Mouse (Mus musculus) MEL (cell line): ENCODE data around the gene Pla2g2c. TPM values are rescaled to one million over a fixed set of nuclear protein-coding genes. Genes with fewer than 3 reads are reported as not detected.

Experiments used
- DNase-seq: peaks from one replicate; pipeline ENCODE4 v3.0.0; 2011; ENCODE audit warnings: low read depth, low spot score
- H3K27ac ChIP-seq: 2 replicates; pipeline ENCODE4 v1.5.1; 2012; ENCODE audit warnings: low read depth, mild to moderate bottlenecking, control low read depth, low read length, moderate library complexity; ENCODE audit not compliant: control insufficient read depth
- H3K27me3 ChIP-seq, 2 experiments: fragments of 150-350 bp in 1 of 2; sonication (generic) in 1 of 2; 2 replicates each; pipeline ENCODE4 v1.6.1; 2012; ENCODE audit warnings: low read length in 2 of 2, mild to moderate bottlenecking in 2 of 2, improper control_type of control experiment in 1 of 2, moderate library complexity in 1 of 2; ENCODE audit not compliant: insufficient read depth in 2 of 2, control insufficient read depth in 1 of 2
- H3K36me3 ChIP-seq, 2 experiments: 2 replicates each; pipeline ENCODE4 v1.6.1; 2012 to 2014; ENCODE audit warnings: low read length in 2 of 2, improper control_type of control experiment in 1 of 2, inconsistent platforms in 1 of 2, mild to moderate bottlenecking in 1 of 2; ENCODE audit not compliant: insufficient read depth in 2 of 2, control insufficient read depth in 1 of 2
- H3K4me1 ChIP-seq, 2 experiments: fragments of 150-350 bp in 1 of 2; sonication (generic) in 1 of 2; 2 replicates each; pipeline ENCODE4 v1.6.1; 2012; ENCODE audit warnings: low read length in 2 of 2, improper control_type of control experiment in 1 of 2, mild to moderate bottlenecking in 1 of 2; ENCODE audit not compliant: insufficient read depth in 2 of 2, control insufficient read depth in 1 of 2
- H3K4me3 ChIP-seq, 2 experiments: fragments of 150-350 bp in 1 of 2; sonication (generic) in 1 of 2; 2 replicates each; pipeline ENCODE4 v1.5.1; 2012; ENCODE audit warnings: low read depth in 2 of 2, low read length in 2 of 2, mild to moderate bottlenecking in 2 of 2, moderate library complexity in 2 of 2, control low read depth in 1 of 2, improper control_type of control experiment in 1 of 2; ENCODE audit not compliant: control insufficient read depth in 1 of 2, insufficient read depth in 1 of 2
- H3K79me2 ChIP-seq: 2 replicates; pipeline ENCODE4 v1.6.1; 2012; ENCODE audit warnings: mild to moderate bottlenecking, low read length, moderate library complexity; ENCODE audit not compliant: control insufficient read depth, poor library complexity, insufficient read depth
- H3K9ac ChIP-seq: 2 replicates; pipeline ENCODE4 v1.6.1; 2012; ENCODE audit warnings: low read depth, mild to moderate bottlenecking, control low read depth, low read length, moderate library complexity; ENCODE audit not compliant: control insufficient read depth, poor library complexity, severe bottlenecking
- H3K9me3 ChIP-seq: fragments of 150-350 bp; sonication (generic); replicated peaks from 2 replicates; pipeline ENCODE4 v1.6.1; 2012; ENCODE audit warnings: mild to moderate bottlenecking, low read length, improper control_type of control experiment, moderate library complexity; ENCODE audit not compliant: insufficient read depth
- BHLHE40 ChIP-seq: IDR thresholded peaks from 2 replicates; pipeline ENCODE4 v1.6.1; 2012; ENCODE audit warnings: low read depth, mild to moderate bottlenecking, inconsistent platforms, low read length, improper control_type of control experiment, borderline replicate concordance
- CHD1 ChIP-seq: IDR thresholded peaks from 2 replicates; pipeline ENCODE4 v1.6.1; 2012; ENCODE audit warnings: low read depth, mild to moderate bottlenecking, inconsistent platforms, low read length, improper control_type of control experiment
- CHD2 ChIP-seq: IDR thresholded peaks from 2 replicates; pipeline ENCODE4 v1.6.1; 2011; ENCODE audit warnings: low read length, improper control_type of control experiment
- E2F4 ChIP-seq: IDR thresholded peaks from 2 replicates; pipeline ENCODE4 v1.6.1; 2011; ENCODE audit warnings: low read depth, low read length, improper control_type of control experiment, borderline replicate concordance
- EP300 ChIP-seq, 2 experiments: IDR thresholded peaks; 2 replicates each; pipeline ENCODE4 v1.6.1; 2011; ENCODE audit warnings: improper control_type of control experiment in 2 of 2, low read length in 2 of 2, low read depth in 1 of 2, mild to moderate bottlenecking in 1 of 2
- ETS1 ChIP-seq: IDR thresholded peaks from 2 replicates; pipeline ENCODE4 v1.6.1; 2012; ENCODE audit warnings: low read depth, mild to moderate bottlenecking, inconsistent platforms, low read length, improper control_type of control experiment, moderate library complexity
- GABPA ChIP-seq: IDR thresholded peaks from 2 replicates; pipeline ENCODE4 v1.6.1; 2012; ENCODE audit warnings: low read depth, mild to moderate bottlenecking, inconsistent platforms, low read length, improper control_type of control experiment, moderate library complexity
- HCFC1 ChIP-seq: IDR thresholded peaks from 2 replicates; pipeline ENCODE4 v1.6.1; 2012; ENCODE audit warnings: low read depth, mild to moderate bottlenecking, inconsistent platforms, low read length, improper control_type of control experiment, moderate library complexity
- JUND ChIP-seq: IDR thresholded peaks from 2 replicates; pipeline ENCODE4 v1.6.1; 2011; ENCODE audit warnings: low read depth, mild to moderate bottlenecking, improper control_type of control experiment, low read length
- MAFK ChIP-seq: IDR thresholded peaks from 2 replicates; pipeline ENCODE4 v1.6.1; 2011; ENCODE audit warnings: low read depth, mild to moderate bottlenecking, low read length, improper control_type of control experiment, borderline replicate concordance
- MAZ ChIP-seq: IDR thresholded peaks from 2 replicates; pipeline ENCODE4 v1.6.1; 2012; ENCODE audit warnings: low read depth, mild to moderate bottlenecking, inconsistent platforms, low read length, improper control_type of control experiment
- MXI1 ChIP-seq: IDR thresholded peaks from 2 replicates; pipeline ENCODE4 v1.6.1; 2011; ENCODE audit warnings: mild to moderate bottlenecking, low read depth, low read length, improper control_type of control experiment
- MYB ChIP-seq: IDR thresholded peaks from 2 replicates; pipeline ENCODE4 v1.6.1; 2011; ENCODE audit warnings: mild to moderate bottlenecking, low read depth, low read length, improper control_type of control experiment
- NELFE ChIP-seq: IDR thresholded peaks from 2 replicates; pipeline ENCODE4 v1.6.1; 2011; ENCODE audit warnings: low read depth, low read length, improper control_type of control experiment
- NRF1 ChIP-seq: IDR thresholded peaks from 2 replicates; pipeline ENCODE4 v1.6.1; 2014; ENCODE audit warnings: low read depth, mild to moderate bottlenecking, inconsistent platforms, low read length, improper control_type of control experiment, moderate library complexity; ENCODE audit not compliant: poor library complexity, insufficient read depth, severe bottlenecking
- POLR2AphosphoS2 ChIP-seq: IDR thresholded peaks from 2 replicates; pipeline ENCODE4 v1.6.1; 2011; ENCODE audit warnings: low read length, improper control_type of control experiment
- RCOR1 ChIP-seq: IDR thresholded peaks from 2 replicates; pipeline ENCODE4 v1.6.1; 2012; ENCODE audit warnings: low read depth, mild to moderate bottlenecking, inconsistent platforms, low read length, improper control_type of control experiment
- SMC3 ChIP-seq: IDR thresholded peaks from 2 replicates; pipeline ENCODE4 v1.6.1; 2011; ENCODE audit warnings: low read depth, low read length, improper control_type of control experiment
- UBTF ChIP-seq: IDR thresholded peaks from 2 replicates; pipeline ENCODE4 v1.6.1; 2012; ENCODE audit warnings: low read depth, mild to moderate bottlenecking, inconsistent platforms, low read length, improper control_type of control experiment, moderate library complexity, borderline replicate concordance; ENCODE audit not compliant: insufficient read depth
- USF2 ChIP-seq, 2 experiments: IDR thresholded peaks; 2 replicates each; pipeline ENCODE4 v1.6.1; 2011 to 2012; ENCODE audit warnings: improper control_type of control experiment in 2 of 2, low read length in 2 of 2, borderline replicate concordance in 1 of 2, inconsistent platforms in 1 of 2, low read depth in 1 of 2, mild to moderate bottlenecking in 1 of 2; ENCODE audit not compliant: insufficient read depth in 1 of 2
- ZC3H11A ChIP-seq: IDR thresholded peaks from 2 replicates; pipeline ENCODE4 v1.6.1; 2012; ENCODE audit warnings: low read depth, mild to moderate bottlenecking, inconsistent platforms, low read length, improper control_type of control experiment
- ZMIZ1 ChIP-seq: IDR thresholded peaks from 2 replicates; pipeline ENCODE4 v1.6.1; 2012; ENCODE audit warnings: low read depth, mild to moderate bottlenecking, inconsistent platforms, low read length, improper control_type of control experiment, moderate library complexity
- polyA plus RNA-seq, 2 experiments: library from polyadenylated mRNA; stranded (reverse) in 1 of 2; unstranded in 1 of 2; fragments of >175 nt in 1 of 2; fragments of >200 nt in 1 of 2; gene quantifications; 2 replicates each; pipeline versions ENCODE4 v1.2.1 to v1.2.4; 2012; ENCODE audit warnings: low replicate concordance in 2 of 2, low read depth in 1 of 2; ENCODE audit not compliant: insufficient read length in 2 of 2, insufficient read depth in 1 of 2, missing spikeins in 1 of 2
- total RNA-seq: library from RNA; depleted of rRNA; stranded (reverse); fragments of 300-350 nt; gene quantifications from 2 replicates; pipeline ENCODE4 v1.2.3, GENCODE M21; 2012

Gene Pla2g2c
- total and polyA plus RNA-seq, 3 experiments = not detected

- Histone ChIP-seq H3K9ac (no peak overlapping the region), H3K27me3 (no peaks in the 10 kb centered on the region), H3K4me3 (no peak overlapping the region)
Measured at GRCm38 (mm10) chr4:138696720-138697119, 27.9 kb upstream of the Pla2g2c start.

DNA sequence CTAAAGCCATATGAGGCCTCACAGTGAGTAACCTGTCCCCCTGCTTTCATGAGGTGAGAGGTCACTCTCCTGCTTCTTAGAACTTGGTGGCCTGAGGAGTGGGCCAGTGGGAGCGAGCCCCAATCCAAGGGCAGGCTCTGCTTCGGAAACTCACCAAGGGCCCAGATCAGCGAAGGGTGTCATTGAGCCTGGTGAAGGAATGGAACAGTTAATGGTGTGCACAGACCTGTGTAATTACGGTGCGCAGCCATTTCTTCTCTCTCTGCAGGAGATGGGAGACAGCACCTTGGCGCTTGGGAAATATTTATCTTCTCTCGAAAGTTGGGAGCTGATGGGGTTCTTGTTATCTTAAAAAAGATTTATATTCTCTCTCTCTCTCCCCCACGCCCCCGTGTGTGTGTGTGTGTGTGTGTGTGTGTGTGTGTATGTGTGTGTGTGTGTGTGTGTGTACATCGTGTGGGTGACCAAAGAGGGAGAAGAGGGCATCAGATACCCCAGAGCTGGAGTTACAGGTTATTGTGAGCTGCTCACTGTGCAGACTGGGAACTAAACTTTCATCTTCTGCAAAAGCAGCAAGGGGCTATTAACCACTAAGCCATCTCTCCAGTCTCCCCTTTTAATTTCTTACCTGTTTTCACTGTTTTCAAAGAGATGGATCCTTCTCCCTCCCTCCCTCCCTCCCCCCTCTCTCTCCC lies 27.3 kb upstream of the Pla2g2c start:
- TF ChIP-seq JUND = no peak
- no peak for TF ChIP-seq E2F4
- TF ChIP-seq SMC3 = no peak
- TF ChIP-seq BHLHE40 = no peak
- TF ChIP-seq ETS1 = no peak
- TF ChIP-seq UBTF = no peak
- TF ChIP-seq RCOR1 = no peak
- TF ChIP-seq MAFK = no peak
- no peak for TF ChIP-seq POLR2AphosphoS2
- no peak for TF ChIP-seq MYB
- TF ChIP-seq GABPA = no peak
- no peak for TF ChIP-seq NRF1
- TF ChIP-seq MXI1 = no peak
- TF ChIP-seq USF2 (IDR thresholded peaks at IDR 0.05; ENCODE audit: borderline replicate concordance in 1 of 2, insufficient read depth in 1 of 2, low read depth in 1 of 2, low read length in 2 of 2) = no peak
- no peak for TF ChIP-seq NELFE
- no peak for TF ChIP-seq CHD2
- TF ChIP-seq HCFC1 = no peak
- TF ChIP-seq ZMIZ1 = no peak
- Histone ChIP-seq H3K9me3 (no peaks in the 10 kb centered on the region), H3K27me3 (no peaks in the 10 kb centered on the region), H3K36me3 (no peaks in the 10 kb centered on the region), H3K9ac (no peak overlapping the region), H3K79me2 (no peaks in the 10 kb centered on the region), H3K4me3 (no peak overlapping the region), H3K4me1 (no peaks in the 10 kb centered on the region), H3K27ac (no peak overlapping the region)
- no peak for DNase-seq

More at GRCm38 (mm10) chr4:138696720-138697119, 27.9 kb upstream of the Pla2g2c start:
- DNase-seq = no peak
- H3K79me2 ChIP-seq = no peaks in the 10 kb centered on the region
- no peak overlapping the region for H3K27ac ChIP-seq
- TF ChIP-seq GABPA (no peak), CHD1 (no peak), BHLHE40 (no peak), HCFC1 (no peak), ZC3H11A (no peak), MAZ (no peak), E2F4 (no peak), EP300 (IDR thresholded peaks at IDR 0.05; ENCODE audit: low read depth in 1 of 2, low read length in 2 of 2) (no peak), SMC3 (no peak)
- no peaks in the 10 kb centered on the region for H3K4me1 ChIP-seq
- no peaks in the 10 kb centered on the region for H3K9me3 ChIP-seq
- no peaks in the 10 kb centered on the region for H3K36me3 ChIP-seq
